ENCODE assay signal across 19 mouse cellular contexts in the genomic region with DNA sequence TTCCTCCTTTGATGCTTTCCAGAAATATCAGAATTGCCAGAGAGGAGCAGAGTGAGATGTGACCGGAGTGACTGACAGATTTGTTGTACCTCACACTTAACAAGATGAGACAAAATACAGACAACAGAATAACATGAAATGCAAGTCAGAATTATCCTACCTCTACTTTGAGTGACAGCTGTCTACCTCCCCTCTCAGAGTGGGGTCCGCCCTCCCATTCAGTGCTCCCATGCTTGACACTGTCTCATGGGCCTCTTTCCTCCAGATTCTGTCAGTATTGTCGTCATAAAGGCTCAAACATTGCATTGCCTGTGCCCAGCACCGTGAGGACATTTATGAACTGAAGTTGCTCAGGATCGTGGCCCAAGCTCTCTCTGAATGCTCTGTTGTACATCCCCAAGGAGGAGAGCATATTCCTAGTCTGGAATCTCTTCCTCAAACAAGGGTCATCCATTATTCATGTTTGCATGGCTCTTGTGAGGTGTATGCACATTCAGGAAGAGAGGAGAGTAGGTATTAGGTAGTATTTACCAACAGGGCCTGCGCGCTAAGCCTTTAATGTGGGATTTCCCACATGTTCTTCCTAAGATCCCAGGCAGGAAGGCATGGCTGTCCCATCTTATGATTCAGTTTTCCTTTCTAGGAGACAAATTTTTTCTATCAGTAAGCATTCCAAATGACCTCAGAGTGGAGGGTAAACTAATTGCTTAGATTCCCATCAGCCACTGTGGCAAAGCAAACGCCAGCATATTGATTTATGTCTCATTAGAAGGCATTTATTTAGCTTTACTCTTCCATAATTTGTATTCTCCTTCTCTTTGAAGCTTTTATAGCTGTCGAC. TPM values are rescaled to one million over a fixed set of nuclear protein-coding genes. Genes with fewer than 3 reads are reported as not detected.
DNase-seq lines count a peak whose midpoint lies in the region; ATAC-seq lines count a peak whose summit lies in the region.
"Had no signal": no experiment of that assay in that cellular context is flagged by ENCODE, and none has a peak within 500 bp of the region (broad histone marks: within the 10 kb centered on the region; RNA-seq: fewer than 3 reads in every experiment).

No protein-coding gene starts in this region.

- WGBS in hindbrain, embryonic 11.5 days, result 61% methylated on average over 9 of the region's 9 CpGs
- 59% methylated on average over 9 of the region's 9 CpGs for WGBS in hindbrain, embryonic 12.5 days
- 69% methylated on average over 9 of the region's 9 CpGs for WGBS in limb, embryonic 10.5 days
- WGBS in midbrain, embryonic 12.5 days, result 60% methylated on average over 9 of the region's 9 CpGs

- H3K4me2 ChIP-seq in hindbrain, embryonic 11.5 days (replicated peaks; ENCODE audit: low read depth, low read length), result no peak overlapping the region
- no peak overlapping the region for H3K4me2 ChIP-seq in hindbrain, embryonic 12.5 days (replicated peaks)
- H3K4me2 ChIP-seq in midbrain, embryonic 12.5 days (replicated peaks), result no peak overlapping the region
- H3K4me2 ChIP-seq: forebrain, embryonic 12.5 days; liver, embryonic 13.5 days; lung, embryonic 15.5 days had no signal

- no peak overlapping the region for H3K27ac ChIP-seq in hindbrain, embryonic 11.5 days (ENCODE audit: low read depth, low read length)
- H3K27ac ChIP-seq in hindbrain, embryonic 12.5 days, result no peak overlapping the region
- H3K27ac ChIP-seq in limb, embryonic 10.5 days, result 0 out of 2 replicates have a peak overlapping the region, but pooled peaks have one; percentile 53
- peak overlapping the region; percentile 16 for H3K27ac ChIP-seq in midbrain, embryonic 12.5 days (replicated peaks)
- H3K27ac ChIP-seq: forebrain, embryonic 12.5 days; heart, adult 2 months; layer of hippocampus, adult 2 months; liver, embryonic 13.5 days; lung, embryonic 15.5 days; macrophage had no signal

- no peak overlapping the region for H3K4me3 ChIP-seq in hindbrain, embryonic 11.5 days (ENCODE audit: low read depth, low read length)
- no peak overlapping the region for H3K4me3 ChIP-seq in hindbrain, embryonic 12.5 days
- H3K4me3 ChIP-seq in limb, embryonic 10.5 days, result no peak overlapping the region
- no peak overlapping the region for H3K4me3 ChIP-seq in midbrain, embryonic 12.5 days
- H3K4me3 ChIP-seq: forebrain, embryonic 12.5 days; heart, adult 2 months; layer of hippocampus, adult 2 months; liver, embryonic 13.5 days; lung, embryonic 15.5 days had no signal

- H3K9me3 ChIP-seq in hindbrain, embryonic 11.5 days (ENCODE audit: control insufficient read depth, low read length), result no peaks in the 10 kb centered on the region
- H3K9me3 ChIP-seq in hindbrain, embryonic 12.5 days (replicated peaks), result no peaks in the 10 kb centered on the region
- no peaks in the 10 kb centered on the region for H3K9me3 ChIP-seq in limb, embryonic 10.5 days (replicated peaks)
- H3K9me3 ChIP-seq in midbrain, embryonic 12.5 days, result no peaks in the 10 kb centered on the region
- H3K9me3 ChIP-seq: forebrain, embryonic 12.5 days; liver, embryonic 13.5 days; lung, embryonic 15.5 days had no signal

- no peaks in the 10 kb centered on the region for H3K27me3 ChIP-seq in hindbrain, embryonic 11.5 days (ENCODE audit: control insufficient read depth, insufficient read depth, low read length)
- no peaks in the 10 kb centered on the region for H3K27me3 ChIP-seq in hindbrain, embryonic 12.5 days
- H3K27me3 ChIP-seq in limb, embryonic 10.5 days (ENCODE audit: low read depth, poor library complexity, severe bottlenecking), result no peaks in the 10 kb centered on the region
- no peaks in the 10 kb centered on the region for H3K27me3 ChIP-seq in midbrain, embryonic 12.5 days
- H3K27me3 ChIP-seq: liver, embryonic 13.5 days had no signal

- no peak for DNase-seq in hindbrain, embryonic 11.5 days (ENCODE audit: low spot score)
- peak; percentile 49 for DNase-seq in kidney, postnatal 14 days
- no peak for DNase-seq in kidney, adult 11 months
- no peak for DNase-seq in limb, embryonic 10.5 days (ENCODE audit: low spot score)
- no peak for DNase-seq in right cerebral cortex, postnatal 25 days
- DNase-seq: adrenal gland, postnatal 36 days; cerebellum, adult 18-20 months; cerebellum, postnatal 36 days; gastrocnemius, postnatal 25 days; heart, adult 2 months; liver, embryonic 13.5 days; thymus, postnatal 36 days had no signal

- peaks cover 6% of the 10 kb centered on the region; the same call in 1 of the 2 replicates for H3K4me1 ChIP-seq in hindbrain, embryonic 11.5 days (replicated peaks; ENCODE audit: control insufficient read depth, insufficient read depth, low read length)
- peaks cover 45% of the 10 kb centered on the region for H3K4me1 ChIP-seq in hindbrain, embryonic 12.5 days
- H3K4me1 ChIP-seq in limb, embryonic 10.5 days, result peaks cover 85% of the 10 kb centered on the region
- H3K4me1 ChIP-seq in midbrain, embryonic 12.5 days, result peaks cover 37% of the 10 kb centered on the region

- ATAC-seq in hindbrain, embryonic 11.5 days (ENCODE audit: low FRiP score), result 0 out of 2 replicates have a peak, but pooled peaks have one; percentile 30
- no peak for ATAC-seq in hindbrain, embryonic 12.5 days (ENCODE audit: low FRiP score)
- ATAC-seq in midbrain, embryonic 12.5 days (ENCODE audit: low FRiP score, low read depth), result peak; percentile 65
- ATAC-seq: inflammation-experienced regulatory T-cells, adult 6 months had no signal

- H3K9ac ChIP-seq in hindbrain, embryonic 11.5 days (ENCODE audit: low read depth, low read length), result no peak overlapping the region
- no peak overlapping the region for H3K9ac ChIP-seq in hindbrain, embryonic 12.5 days
- no peak overlapping the region for H3K9ac ChIP-seq in midbrain, embryonic 12.5 days (replicated peaks)
- H3K9ac ChIP-seq: forebrain, embryonic 12.5 days; liver, embryonic 13.5 days; lung, embryonic 15.5 days had no signal

- H3K36me3 ChIP-seq in hindbrain, embryonic 11.5 days (ENCODE audit: control insufficient read depth, insufficient read depth, low read length), result no peaks in the 10 kb centered on the region
- no peaks in the 10 kb centered on the region for H3K36me3 ChIP-seq in hindbrain, embryonic 12.5 days
- H3K36me3 ChIP-seq in limb, embryonic 10.5 days, result peaks cover 59% of the 10 kb centered on the region
- H3K36me3 ChIP-seq in midbrain, embryonic 12.5 days, result no peaks in the 10 kb centered on the region

RNA-seq across cellular contexts. Expression of gene Nid2, which starts 14.7 kb away (rescaled TPM):
- 32.9 and 34.6 TPM in 2 replicates for polyA plus RNA-seq in hindbrain, embryonic 11.5 days (2014; fragmentation: Nextera tagmentation; extraction: Ambion mirVana)
- polyA plus RNA-seq in hindbrain, embryonic 12.5 days (2016; fragmentation: Nextera tagmentation; extraction: Ambion mirVana), result 68.8 and 78.8 TPM in 2 replicates
- 98.5 TPM in 2 replicates for polyA plus RNA-seq in limb, embryonic 10.5 days (2016; fragmentation: Nextera tagmentation; extraction: Ambion mirVana)
- polyA plus RNA-seq in midbrain, embryonic 12.5 days (2016; fragmentation: Nextera tagmentation; extraction: Ambion mirVana), result 48.7 and 60.8 TPM in 2 replicates

RNA-seq across cellular contexts. Expression of gene Rtraf, which starts 57.9 kb away (rescaled TPM):
- 268 and 277 TPM in 2 replicates for polyA plus RNA-seq in hindbrain, embryonic 11.5 days (2014; fragmentation: Nextera tagmentation; extraction: Ambion mirVana)
- 224 and 235 TPM in 2 replicates for polyA plus RNA-seq in hindbrain, embryonic 12.5 days (2016; fragmentation: Nextera tagmentation; extraction: Ambion mirVana)
- polyA plus RNA-seq in limb, embryonic 10.5 days (2016; fragmentation: Nextera tagmentation; extraction: Ambion mirVana), result 228 and 232 TPM in 2 replicates
- polyA plus RNA-seq in midbrain, embryonic 12.5 days (2016; fragmentation: Nextera tagmentation; extraction: Ambion mirVana), result 233 and 234 TPM in 2 replicates

Comparison
In these comparisons a context has a peak if more than half of its experiments do, and no peak if none do; other contexts are left out.
1. H3K27ac ChIP-seq: peak in limb, embryonic 10.5 days (single experiment) and midbrain, embryonic 12.5 days (single experiment); none in hindbrain, embryonic 11.5 days (single experiment) and hindbrain, embryonic 12.5 days (single experiment).